Mouse (Mus musculus): Measurements from ENCODE around the gene Dohh. TPM values are rescaled to one million over a fixed set of nuclear protein-coding genes. Genes with fewer than 3 reads are reported as not detected.
A peak's percentile ranks its signal among the peaks of the same experiment; 100 is the strongest.

Dohh gene
- polyA plus RNA-seq, 1 experiment from 2014 or later, result 96.8 TPM

DNA sequence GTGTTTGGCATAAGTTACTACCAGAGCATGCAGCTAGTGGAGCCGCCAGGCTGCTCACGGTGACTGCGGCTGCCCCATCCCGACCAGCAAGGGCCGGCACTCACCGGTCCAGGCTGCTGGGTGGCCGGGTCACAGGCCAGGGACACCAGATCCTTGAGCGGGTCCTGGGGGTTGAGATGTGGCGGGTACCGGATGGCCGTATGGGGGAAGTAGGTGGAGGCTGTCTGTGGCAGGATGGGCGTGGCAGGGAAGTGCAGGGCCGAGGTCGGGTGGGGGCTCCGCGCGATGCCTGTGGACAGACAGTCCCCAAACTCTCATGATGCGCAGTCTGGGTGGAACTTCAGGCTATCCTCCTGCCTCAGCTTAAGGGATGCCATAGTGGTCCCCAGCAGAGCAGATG is 20.5 kb downstream of the Dohh start:
- Histone ChIP-seq H3K4me3 (no peak overlapping the region), H3K4me1 (peaks cover 95% of the 10 kb centered on the region), H3K36me3 (replicated peaks) (peaks cover 16% of the 10 kb centered on the region), H3K27me3 (ENCODE audit: poor library complexity, severe bottlenecking) (peaks cover 97% of the 10 kb centered on the region), H3K9me3 (no peaks in the 10 kb centered on the region), H3K27ac (peak overlapping the region; percentile 45)
- 57% methylated on average over 18 of the region's 18 CpGs for WGBS
- no peak for DNase-seq (ENCODE audit: extremely low spot score, low spot score)

DNA sequence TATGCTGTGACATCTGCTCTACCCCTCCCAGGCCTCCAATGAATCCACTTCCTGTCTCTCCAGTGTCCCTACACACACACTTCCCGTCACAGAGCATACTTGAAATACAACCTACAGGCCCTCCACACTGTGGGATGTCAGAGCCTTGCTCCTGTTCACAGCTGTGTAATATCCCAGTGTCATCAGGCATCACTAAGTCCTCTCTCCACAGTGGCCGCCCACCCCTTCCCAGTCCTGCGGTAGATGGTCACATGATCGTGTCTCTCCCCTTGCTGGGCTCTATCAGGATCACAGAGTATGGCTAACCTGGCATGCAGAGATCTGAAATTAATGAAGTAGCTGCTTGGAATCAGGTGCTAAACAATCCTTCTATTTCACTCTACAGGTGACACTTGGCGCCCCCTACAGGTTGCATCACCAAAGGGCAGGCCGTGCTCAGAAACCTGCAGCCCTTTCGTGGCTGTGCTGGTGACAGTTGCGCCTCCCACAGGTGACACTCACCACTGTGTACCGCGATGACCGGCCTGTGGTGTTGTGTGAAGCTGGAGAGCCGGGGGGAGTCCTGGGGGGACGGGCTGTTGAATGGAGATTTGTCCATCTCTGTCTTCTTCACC is 21.5 kb downstream of the Dohh start:
- Histone ChIP-seq H3K36me3 (replicated peaks) (peaks cover 7% of the 10 kb centered on the region; the same call in 1 of the 2 replicates), H3K27ac (peak overlapping the region; percentile 16; the same call in 1 of the 2 replicates), H3K27me3 (ENCODE audit: poor library complexity, severe bottlenecking) (peaks cover 87% of the 10 kb centered on the region), H3K4me3 (no peak overlapping the region), H3K4me1 (peaks cover 95% of the 10 kb centered on the region), H3K9me3 (no peaks in the 10 kb centered on the region)
- no peak for DNase-seq (ENCODE audit: extremely low spot score, low spot score)
- 40% methylated on average over 13 of the region's 13 CpGs for WGBS

DNA sequence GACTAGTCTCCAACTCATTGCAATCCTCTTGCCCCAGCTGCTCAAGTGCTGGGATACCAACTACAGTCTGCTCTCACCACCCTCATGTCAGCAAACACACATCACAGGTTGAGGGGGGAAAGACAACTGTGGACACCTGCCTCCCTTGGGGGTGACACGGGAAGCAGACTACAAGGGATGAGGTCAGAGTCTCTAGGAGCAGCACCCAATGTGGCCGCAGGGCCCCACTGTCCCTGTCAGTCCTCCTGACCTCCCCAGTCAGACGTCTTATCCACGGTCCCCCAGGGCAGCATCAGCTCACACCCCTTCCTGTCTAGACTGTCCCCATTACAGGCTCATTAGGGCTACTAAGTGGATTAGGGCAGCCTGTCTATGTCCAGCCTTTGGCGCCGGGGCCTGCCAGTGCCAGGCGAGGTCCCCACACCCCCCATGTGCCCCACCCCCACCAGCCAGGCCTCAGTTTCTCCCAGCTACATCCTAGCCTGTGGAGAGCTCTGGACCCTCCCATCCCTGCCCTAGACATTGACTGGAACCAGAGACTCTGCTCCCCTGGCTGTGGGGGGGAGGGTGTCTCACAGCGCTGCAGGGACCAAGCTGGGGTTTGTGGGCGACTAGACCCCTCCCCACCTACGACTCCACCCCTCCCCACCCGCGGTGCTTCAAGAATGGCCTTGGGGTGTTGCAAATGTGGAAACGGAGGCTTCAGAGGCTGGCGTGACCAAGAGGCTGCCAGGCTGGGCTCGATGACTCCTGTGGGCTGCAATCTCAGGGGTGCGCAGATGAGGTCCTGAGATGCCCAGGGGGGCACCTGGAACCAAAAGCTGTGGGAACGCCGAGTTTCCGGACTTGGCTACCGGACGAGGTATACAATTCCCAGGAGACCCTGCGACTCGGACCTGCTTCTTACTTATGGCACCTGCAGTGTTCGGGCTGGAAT is 22.5 kb downstream of the Dohh start:
- Histone ChIP-seq H3K27ac (peak overlapping the region; percentile 51), H3K4me1 (peaks cover 95% of the 10 kb centered on the region), H3K36me3 (replicated peaks) (peaks cover 7% of the 10 kb centered on the region; the same call in 1 of the 2 replicates), H3K27me3 (ENCODE audit: poor library complexity, severe bottlenecking) (peaks cover 77% of the 10 kb centered on the region), H3K9me3 (no peaks in the 10 kb centered on the region), H3K4me3 (peak overlapping the region; percentile 41)
- no peak for DNase-seq (ENCODE audit: extremely low spot score, low spot score)
- 17% methylated on average over 24 of the region's 24 CpGs for WGBS

DNA sequence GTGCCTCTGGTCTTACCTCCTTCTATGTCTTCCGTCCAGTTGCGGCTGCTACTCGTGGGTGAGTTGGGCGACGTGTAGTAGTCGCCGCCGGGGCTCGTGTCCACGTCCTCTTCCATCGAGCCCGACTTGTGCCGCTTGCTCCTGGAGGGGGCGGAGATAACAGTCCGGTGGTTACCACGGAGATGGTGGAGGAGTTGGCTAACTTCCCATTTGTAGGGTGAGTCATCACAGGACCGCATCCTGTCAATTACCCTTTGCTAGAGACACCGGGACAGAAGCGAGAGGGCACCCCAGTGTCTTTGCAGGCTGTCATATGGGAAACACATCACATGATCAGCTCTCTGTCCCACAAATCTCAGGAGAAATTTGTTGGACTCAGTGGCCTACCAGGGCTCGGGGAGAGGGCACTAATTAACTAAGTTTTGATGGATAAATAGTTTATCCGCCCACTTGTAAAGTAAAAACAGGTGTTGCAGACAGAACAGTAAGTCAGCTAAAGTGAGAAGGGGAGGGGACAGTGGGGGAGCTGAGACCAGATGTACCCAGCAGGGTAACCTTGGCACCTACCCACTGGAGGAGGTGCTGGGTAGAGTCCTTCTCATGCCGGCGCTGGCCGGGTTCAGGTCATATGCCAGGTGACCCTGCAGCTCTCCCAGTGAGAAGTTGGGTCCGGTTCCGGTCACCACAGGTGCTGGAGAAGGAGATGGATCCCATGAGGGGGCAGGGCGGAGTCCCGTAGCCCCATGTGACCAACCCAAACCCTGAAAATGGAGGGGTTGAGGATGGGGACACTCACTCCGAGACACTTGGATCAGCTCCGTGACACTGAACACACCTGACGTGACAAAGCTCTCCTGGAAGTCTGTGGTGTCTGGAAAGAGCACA is 23.6 kb downstream of the Dohh start:
- 23% methylated on average over 31 of the region's 31 CpGs for WGBS
- H3K27me3 ChIP-seq (ENCODE audit: poor library complexity, severe bottlenecking), result peaks cover 67% of the 10 kb centered on the region
- DNase-seq (ENCODE audit: extremely low spot score, low spot score), result no peak
- H3K9me3 ChIP-seq, result no peaks in the 10 kb centered on the region
- H3K27ac ChIP-seq, result peak overlapping the region; percentile 77
- peak overlapping the region; percentile 41 for H3K4me3 ChIP-seq
- peaks cover 7% of the 10 kb centered on the region; the same call in 1 of the 2 replicates for H3K36me3 ChIP-seq (replicated peaks)
- H3K4me1 ChIP-seq, result peaks cover 95% of the 10 kb centered on the region

DNA sequence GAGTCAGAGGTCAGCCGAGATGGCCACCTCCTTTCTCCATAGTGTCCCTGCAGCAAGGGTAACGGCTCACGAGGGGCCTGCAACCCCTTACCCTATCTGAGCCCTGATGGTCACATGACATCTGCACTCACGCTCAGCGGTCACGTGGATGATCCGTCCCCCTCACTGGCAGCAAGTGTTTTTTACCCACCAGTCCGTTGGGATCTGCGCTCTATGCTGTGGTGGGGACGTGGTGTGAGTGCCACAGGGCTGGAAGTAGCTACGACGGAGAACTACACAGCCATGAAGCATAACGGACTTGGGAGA is 24.1 kb downstream of the Dohh start:
- Histone ChIP-seq H3K9me3 (no peaks in the 10 kb centered on the region), H3K36me3 (replicated peaks) (peaks cover 7% of the 10 kb centered on the region; the same call in 1 of the 2 replicates), H3K4me1 (peaks cover 95% of the 10 kb centered on the region), H3K4me3 (peak overlapping the region; percentile 8; the same call in 1 of the 2 replicates), H3K27ac (peak overlapping the region; percentile 77), H3K27me3 (ENCODE audit: poor library complexity, severe bottlenecking) (peaks cover 61% of the 10 kb centered on the region)
- no peak for DNase-seq (ENCODE audit: extremely low spot score, low spot score)
- WGBS, result 41% methylated on average over 13 of the region's 13 CpGs

DNA sequence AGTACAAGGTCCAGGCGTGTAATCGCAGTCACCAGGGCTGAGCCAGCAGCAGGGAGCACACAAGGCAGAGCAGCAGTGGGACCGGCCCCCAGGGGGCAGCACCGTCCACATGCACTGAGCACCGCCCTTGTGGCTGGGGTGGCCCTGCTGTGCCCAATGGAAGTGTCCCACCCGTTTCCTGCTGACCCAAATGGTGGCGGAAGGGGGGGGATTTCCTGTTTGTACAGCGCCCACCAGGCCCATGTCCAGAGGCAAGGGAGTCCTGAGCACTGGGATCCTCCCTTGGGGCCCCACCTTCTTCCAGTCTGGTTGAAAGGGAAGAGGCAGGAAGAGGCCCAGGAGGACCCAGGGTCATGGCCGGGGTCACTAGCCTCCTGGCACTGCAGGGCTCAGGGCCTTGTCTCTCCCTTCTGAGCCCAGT is 24.7 kb downstream of the Dohh start:
- DNase-seq (ENCODE audit: extremely low spot score, low spot score), result peak; percentile 72
- H3K27ac ChIP-seq, result peak overlapping the region; percentile 77
- peaks cover 7% of the 10 kb centered on the region; the same call in 1 of the 2 replicates for H3K36me3 ChIP-seq (replicated peaks)
- WGBS, result 11% methylated on average over 9 of the region's 9 CpGs
- no peaks in the 10 kb centered on the region for H3K9me3 ChIP-seq
- peaks cover 95% of the 10 kb centered on the region for H3K4me1 ChIP-seq
- peaks cover 56% of the 10 kb centered on the region for H3K27me3 ChIP-seq (ENCODE audit: poor library complexity, severe bottlenecking)
- peak overlapping the region; percentile 9; the same call in 1 of the 2 replicates for H3K4me3 ChIP-seq

DNA sequence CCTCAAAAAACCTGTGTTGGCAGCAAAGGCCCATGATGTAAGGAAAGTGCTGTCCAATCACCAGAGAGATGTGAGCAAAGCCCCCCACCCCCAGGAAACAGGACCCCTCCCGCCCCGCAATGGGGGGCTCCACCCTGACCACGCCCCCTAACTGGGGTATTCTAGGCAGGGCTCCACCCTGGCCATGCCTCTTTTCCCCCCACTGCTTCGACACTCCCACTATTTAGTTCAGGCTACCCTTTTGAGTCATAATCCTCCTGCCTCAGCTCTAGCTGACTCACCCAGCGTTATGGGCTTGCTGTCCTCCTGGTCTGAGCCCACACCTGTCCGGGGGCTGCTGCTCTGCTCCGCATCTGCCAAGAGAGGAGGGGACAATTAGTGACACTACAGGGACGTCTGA is 25.1 kb downstream of the Dohh start:
- H3K27me3 ChIP-seq (ENCODE audit: poor library complexity, severe bottlenecking), result peaks cover 51% of the 10 kb centered on the region
- DNase-seq (ENCODE audit: extremely low spot score, low spot score), result no peak

DNA sequence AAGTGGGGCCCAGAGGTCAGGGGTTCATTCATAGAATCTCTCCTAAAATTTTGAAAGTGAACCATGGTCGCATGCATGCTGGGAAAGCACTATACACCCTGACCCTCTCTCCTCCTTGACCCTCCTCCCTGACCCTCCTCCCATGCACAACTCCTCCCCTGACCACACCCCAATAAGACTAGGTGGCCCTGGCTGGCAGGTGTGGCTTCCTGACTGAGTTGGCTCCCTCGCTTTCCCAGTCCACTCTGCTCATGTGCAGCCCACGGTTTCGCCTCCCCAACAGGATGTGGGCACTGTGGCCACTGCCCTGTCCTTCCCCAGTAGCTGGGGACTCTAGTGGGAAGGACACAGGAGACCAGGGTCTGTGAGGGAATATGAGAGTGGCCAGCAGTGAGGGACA is 26.1 kb downstream of the Dohh start:
- Histone ChIP-seq H3K9me3 (no peaks in the 10 kb centered on the region), H3K27me3 (ENCODE audit: poor library complexity, severe bottlenecking) (peaks cover 41% of the 10 kb centered on the region), H3K36me3 (replicated peaks) (peaks cover 5% of the 10 kb centered on the region; the same call in 1 of the 2 replicates), H3K4me3 (no peak overlapping the region), H3K27ac (peak overlapping the region; percentile 77; the same call in 1 of the 2 replicates), H3K4me1 (peaks cover 99% of the 10 kb centered on the region)
- DNase-seq (ENCODE audit: extremely low spot score, low spot score), result no peak
- 71% methylated on average over 4 of the region's 4 CpGs for WGBS

More for the DNA sequence above, 25.1 kb downstream of the Dohh start:
- Histone ChIP-seq H3K27ac (peak overlapping the region; percentile 77), H3K4me1 (peaks cover 95% of the 10 kb centered on the region), H3K36me3 (replicated peaks) (peaks cover 7% of the 10 kb centered on the region; the same call in 1 of the 2 replicates), H3K9me3 (no peaks in the 10 kb centered on the region), H3K4me3 (peak overlapping the region; percentile 9; the same call in 1 of the 2 replicates)
- WGBS, result 10% methylated on average over 8 of the region's 8 CpGs

DNA sequence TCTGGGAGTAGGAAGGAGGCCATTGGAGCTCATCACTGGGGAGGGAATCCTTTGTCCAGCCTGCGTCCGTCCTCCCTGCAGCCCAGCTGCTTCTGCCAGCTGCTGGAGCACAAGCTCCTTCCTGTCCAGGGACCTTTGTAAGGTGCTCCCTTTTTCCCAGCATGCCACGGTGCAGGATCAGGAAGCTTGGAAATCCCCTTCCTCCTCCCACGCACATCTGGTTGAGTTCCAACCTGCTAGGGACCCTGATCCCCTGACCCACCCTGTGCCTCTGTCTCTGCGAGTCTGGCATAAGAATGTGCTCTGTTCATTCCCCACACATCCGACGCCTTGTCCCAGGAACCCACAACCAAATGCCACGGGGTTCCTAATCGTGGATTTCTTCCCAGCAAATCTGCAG is 26.8 kb downstream of the Dohh start:
- no peaks in the 10 kb centered on the region for H3K9me3 ChIP-seq
- peaks cover under 1% of the 10 kb centered on the region; the same call in 1 of the 2 replicates for H3K36me3 ChIP-seq (replicated peaks)
- peaks cover 100% of the 10 kb centered on the region for H3K4me1 ChIP-seq
- WGBS, result 79% methylated on average over 9 of the region's 9 CpGs
- H3K27me3 ChIP-seq (ENCODE audit: poor library complexity, severe bottlenecking), result peaks cover 35% of the 10 kb centered on the region
- H3K4me3 ChIP-seq, result no peak overlapping the region
- DNase-seq (ENCODE audit: extremely low spot score, low spot score), result no peak
- peak overlapping the region; percentile 62 for H3K27ac ChIP-seq

DNA sequence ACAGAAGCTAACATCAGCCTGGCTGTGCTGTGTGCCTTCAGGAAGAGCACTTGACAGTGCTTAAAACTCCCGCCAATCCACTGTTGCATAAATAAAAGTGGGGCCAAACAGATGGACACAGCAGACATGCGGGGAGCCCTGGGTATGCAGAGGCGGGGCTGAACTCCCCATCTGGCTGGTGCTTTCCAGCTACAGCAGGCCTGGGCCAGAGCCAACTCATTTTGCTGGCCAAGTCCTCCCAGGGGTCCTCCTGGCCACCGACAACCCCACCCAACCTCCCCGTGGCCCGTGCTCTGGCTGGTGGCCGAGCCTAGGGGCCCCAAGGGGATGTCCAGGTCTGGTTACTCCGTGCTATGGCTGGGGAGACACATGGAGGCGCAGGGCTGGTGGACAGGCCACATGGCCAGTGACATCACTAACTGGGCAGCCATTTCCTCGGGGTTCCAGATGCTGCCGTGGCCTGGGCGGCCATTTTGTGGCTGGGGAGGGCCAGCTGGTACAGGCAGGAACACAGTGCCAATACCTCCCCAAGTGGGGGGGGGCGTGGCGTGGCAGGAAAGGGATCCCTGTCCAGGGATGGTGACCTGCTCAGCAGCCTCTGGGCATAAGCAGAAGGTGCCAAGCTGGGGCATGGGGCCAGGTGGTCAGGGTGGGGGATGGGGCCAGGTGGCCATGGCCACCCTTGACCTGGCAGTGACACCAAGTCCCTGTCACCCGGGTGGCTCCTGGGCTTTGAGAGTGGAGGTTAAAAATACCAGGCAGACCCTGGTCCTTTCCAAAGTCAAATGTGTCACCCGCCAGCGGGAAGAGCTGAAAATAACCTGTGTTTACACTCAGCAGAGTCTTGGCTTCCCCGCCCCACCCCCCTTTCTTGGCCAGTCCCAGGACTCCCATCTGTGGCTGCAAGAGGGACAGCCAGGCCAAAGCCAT is 27.5 kb downstream of the Dohh start:
- Histone ChIP-seq H3K36me3 (replicated peaks) (no peaks in the 10 kb centered on the region), H3K9me3 (no peaks in the 10 kb centered on the region), H3K4me1 (peaks cover 100% of the 10 kb centered on the region), H3K4me3 (peak overlapping the region; percentile 7; the same call in 1 of the 2 replicates), H3K27ac (peak overlapping the region; percentile 62), H3K27me3 (ENCODE audit: poor library complexity, severe bottlenecking) (peaks cover 27% of the 10 kb centered on the region)
- 89% methylated on average over 18 of the region's 18 CpGs for WGBS
- DNase-seq (ENCODE audit: extremely low spot score, low spot score), result no peak

DNA sequence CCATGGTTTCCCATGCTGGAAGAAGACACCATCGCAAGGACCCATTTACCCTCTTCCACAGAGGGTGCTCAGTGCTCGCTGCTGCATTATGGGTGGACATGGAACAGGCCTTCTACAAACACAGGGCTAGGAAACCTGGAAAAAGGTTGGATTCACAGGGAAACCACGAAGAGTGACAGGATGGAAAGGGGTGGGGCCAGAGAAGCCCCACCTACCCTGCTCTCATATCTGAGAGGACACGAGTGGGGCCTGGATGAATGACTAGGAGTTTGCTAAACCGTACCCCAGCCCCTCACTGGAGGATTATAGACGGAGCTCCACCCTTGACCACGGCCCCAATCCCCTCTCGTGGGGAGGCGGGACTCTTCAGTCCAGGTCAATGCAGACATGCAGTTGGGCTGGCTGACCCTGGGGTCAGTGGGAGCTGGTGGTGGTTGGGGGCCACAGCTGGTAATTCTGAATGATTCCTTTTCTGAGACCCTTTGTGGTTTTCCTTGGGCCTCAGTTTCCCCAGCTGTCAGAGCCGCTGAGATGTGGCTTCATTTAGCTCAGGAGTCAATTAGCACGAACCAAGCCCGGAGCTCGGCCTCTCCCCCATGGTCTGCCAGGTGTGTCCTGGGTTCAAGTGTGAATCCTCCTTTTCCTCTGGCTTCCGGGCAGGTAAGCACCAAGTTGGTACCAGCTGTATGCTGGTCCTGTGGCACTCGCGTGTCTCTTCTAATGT is 28.5 kb downstream of the Dohh start:
- peaks cover 26% of the 10 kb centered on the region for H3K27me3 ChIP-seq (ENCODE audit: poor library complexity, severe bottlenecking)
- no peaks in the 10 kb centered on the region for H3K36me3 ChIP-seq (replicated peaks)
- H3K4me1 ChIP-seq, result peaks cover 100% of the 10 kb centered on the region
- WGBS, result 76% methylated on average over 16 of the region's 16 CpGs
- peak overlapping the region; percentile 89 for H3K27ac ChIP-seq
- no peak for DNase-seq (ENCODE audit: extremely low spot score, low spot score)
- H3K9me3 ChIP-seq, result no peaks in the 10 kb centered on the region
- H3K4me3 ChIP-seq, result 0 out of 2 replicates have a peak overlapping the region, but pooled peaks have one; percentile 37
